Mouse (Mus musculus): ENCODE results near the gene Pank3. TPM values are rescaled to one million over a fixed set of nuclear protein-coding genes. Genes with fewer than 3 reads are reported as not detected.

The Pank3 gene
- 10 to 100 TPM; 15.1 to 16.0 TPM for total RNA-seq (2021)
- long read RNA-seq, experiment 1, full-length matches to known transcripts: 3 of 5 reads
- long read RNA-seq, experiment 1, partial matches to known transcripts: 0 of 5 reads
- long read RNA-seq, experiment 1, other reads (novel, unspliced or antisense): 2 of 5 reads
- long read RNA-seq, experiment 2, full-length matches to known transcripts: 4 of 6 reads
- long read RNA-seq, experiment 2, partial matches to known transcripts: 0 of 6 reads
- long read RNA-seq, experiment 2, other reads (novel, unspliced or antisense): 2 of 6 reads

GRCm38 (mm10) chr11:35769188-35769745, at the start of gene Pank3:
TSS of gene Pank3 (plus strand) at chr11:35769484.
- DNase-seq (ENCODE audit: low spot score): peak; percentile 99

- no peak for DNase-seq (ENCODE audit: low spot score)
Measured at GRCm38 (mm10) chr11:35723876-35724275, 45.4 kb upstream of the Pank3 start.

- no peak for DNase-seq (ENCODE audit: low spot score)
Measured at GRCm38 (mm10) chr11:35726341-35726846, 42.9 kb upstream of the Pank3 start.

GRCm38 (mm10) chr11:35728200-35728599, 41.1 kb upstream of the Pank3 start:
- DNase-seq (ENCODE audit: low spot score): no peak

GRCm38 (mm10) chr11:35729186-35729585, 40.1 kb upstream of the Pank3 start:
- no peak for DNase-seq (ENCODE audit: low spot score)

- no peak for DNase-seq (ENCODE audit: low spot score)
Measured at GRCm38 (mm10) chr11:35732366-35732765, 36.9 kb upstream of the Pank3 start.

DNA sequence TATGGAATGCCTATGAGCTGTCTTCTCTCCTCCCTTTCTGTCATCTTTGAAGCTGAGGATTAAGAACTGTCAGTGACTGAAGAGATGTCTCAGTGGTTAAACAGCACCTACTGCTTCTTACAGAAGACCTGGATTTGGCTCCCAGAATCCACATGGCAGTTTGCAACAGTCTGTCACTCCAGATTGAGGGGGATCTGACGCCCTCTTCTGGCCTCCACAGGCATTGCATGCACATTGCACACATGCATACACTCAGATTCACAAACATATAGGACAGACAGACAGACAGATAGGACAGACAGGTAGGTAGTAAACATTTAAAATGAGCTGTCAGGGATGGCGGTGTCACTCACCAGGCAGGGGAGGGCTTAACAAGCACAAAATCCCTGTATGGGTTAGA, 32.5 kb upstream of the Pank3 start:
- DNase-seq (ENCODE audit: low spot score): no peak

GRCm38 (mm10) chr11:35737262-35737661, 32.0 kb upstream of the Pank3 start:
- no peak for DNase-seq (ENCODE audit: low spot score)

DNA sequence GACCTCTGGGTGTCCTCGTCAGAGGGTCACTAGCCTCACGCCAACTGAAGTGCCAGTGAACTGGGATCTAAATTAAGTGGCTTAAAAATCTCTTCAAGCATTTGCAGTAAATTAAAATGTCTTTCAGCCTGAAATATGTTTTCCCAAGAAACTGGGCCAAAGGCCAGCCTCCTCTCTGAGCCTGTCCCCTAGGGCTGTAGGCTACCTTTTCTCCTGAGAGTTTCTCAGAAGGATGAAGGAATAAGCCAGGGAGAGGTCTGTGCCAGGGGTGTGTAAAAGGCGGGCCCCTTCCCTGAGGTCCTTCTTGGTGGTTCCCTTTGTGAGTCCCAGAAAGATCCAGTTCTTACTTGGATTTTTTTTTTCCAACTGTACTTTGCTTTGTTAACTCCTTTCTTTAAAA, 31.2 kb upstream of the Pank3 start:
- no peak for DNase-seq (ENCODE audit: low spot score)

GRCm38 (mm10) chr11:35743586-35743985, 25.7 kb upstream of the Pank3 start:
- no peak for DNase-seq (ENCODE audit: low spot score)

- DNase-seq (ENCODE audit: low spot score): no peak
Measured at GRCm38 (mm10) chr11:35744571-35744970, 24.7 kb upstream of the Pank3 start.

DNA sequence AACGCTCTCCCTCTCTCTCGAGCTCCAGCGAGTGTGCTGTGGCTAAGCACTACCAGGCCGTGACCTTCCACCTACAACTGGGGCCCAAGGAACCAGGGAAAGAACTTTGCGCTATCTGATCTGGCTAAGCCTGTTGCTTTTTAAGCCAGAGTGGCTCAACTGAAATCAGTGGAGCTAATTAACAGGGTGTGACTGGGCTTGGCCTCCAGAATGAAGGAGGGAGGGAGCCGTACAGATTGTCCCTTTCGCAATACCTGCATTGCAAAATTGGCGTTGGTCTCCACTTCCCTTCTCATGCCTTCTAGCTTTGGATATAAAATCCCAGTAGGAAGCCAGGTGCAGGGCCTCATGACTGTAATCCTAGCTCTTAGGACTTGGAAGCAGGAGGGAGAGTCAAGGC, 18.7 kb upstream of the Pank3 start:
- peak; percentile 93 for DNase-seq (ENCODE audit: low spot score)

DNA sequence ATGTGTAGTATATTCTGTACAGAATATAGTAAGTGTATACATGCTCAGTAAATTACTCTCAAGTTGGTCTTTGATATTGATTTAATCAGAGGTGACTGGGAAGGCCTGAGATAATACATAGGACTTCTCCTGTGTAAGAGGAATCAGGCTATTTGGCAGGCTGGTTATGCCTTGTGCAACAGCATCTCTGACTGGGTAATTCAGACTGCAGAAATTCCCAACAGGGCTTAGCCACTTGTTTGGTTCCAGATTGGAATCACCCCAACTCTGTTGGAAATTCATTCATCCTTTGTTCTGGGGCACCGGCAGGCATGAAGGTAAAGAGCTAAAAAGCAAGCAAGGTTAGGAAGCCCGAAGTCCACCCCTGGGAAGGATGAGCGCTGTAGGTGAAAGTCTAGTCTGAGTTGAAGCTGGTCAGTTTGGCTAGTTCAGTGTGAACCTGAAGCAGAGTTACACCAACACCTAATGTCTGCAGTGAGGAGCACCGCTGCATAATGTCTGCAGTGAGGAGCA, 14.3 kb upstream of the Pank3 start:
- DNase-seq (ENCODE audit: low spot score): no peak

- no peak for DNase-seq (ENCODE audit: low spot score)
Measured at GRCm38 (mm10) chr11:35755546-35755945, 13.7 kb upstream of the Pank3 start.

DNA sequence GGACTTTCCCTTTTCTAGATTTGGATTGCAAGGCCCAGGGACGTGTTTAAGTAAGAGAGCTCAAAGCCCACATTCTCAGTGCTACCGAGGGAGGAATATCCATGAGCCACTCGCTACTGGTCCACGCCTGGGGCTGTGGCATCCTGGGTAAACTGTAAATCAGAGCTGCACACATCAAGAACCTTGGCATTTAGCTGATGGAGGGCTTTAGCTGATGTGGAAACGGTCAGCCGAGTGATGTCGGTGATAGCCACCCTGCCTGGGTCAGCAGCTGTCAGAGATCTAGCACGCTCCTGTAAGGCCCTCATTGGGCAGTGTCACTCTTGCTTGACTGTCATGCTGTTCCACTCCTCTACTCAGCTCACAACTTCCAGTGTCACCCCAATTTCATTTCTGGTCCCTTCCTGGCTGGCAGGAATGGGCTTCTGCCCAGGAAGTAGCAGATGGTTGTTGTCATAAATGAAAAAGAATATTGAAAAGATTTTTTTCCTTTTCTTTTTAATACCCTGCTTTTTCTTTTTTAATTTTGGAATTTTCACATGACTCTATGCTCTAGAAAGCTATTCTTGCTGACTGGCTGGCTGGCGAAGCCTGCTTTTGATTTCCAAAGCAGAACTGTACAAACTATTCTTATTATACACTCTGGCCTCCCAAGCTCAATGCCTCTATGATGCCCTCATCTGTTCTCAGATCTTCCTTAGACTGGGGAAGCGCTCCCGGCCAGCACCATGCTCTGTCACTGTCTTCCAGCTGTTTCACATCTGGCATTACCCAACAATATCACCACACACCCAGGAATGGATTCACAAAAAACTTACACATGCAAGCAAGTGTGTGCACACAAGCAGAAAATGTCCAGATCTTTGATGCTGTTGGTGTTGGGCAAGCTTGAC, 12.6 kb upstream of the Pank3 start:
- no peak for DNase-seq (ENCODE audit: low spot score)

DNA sequence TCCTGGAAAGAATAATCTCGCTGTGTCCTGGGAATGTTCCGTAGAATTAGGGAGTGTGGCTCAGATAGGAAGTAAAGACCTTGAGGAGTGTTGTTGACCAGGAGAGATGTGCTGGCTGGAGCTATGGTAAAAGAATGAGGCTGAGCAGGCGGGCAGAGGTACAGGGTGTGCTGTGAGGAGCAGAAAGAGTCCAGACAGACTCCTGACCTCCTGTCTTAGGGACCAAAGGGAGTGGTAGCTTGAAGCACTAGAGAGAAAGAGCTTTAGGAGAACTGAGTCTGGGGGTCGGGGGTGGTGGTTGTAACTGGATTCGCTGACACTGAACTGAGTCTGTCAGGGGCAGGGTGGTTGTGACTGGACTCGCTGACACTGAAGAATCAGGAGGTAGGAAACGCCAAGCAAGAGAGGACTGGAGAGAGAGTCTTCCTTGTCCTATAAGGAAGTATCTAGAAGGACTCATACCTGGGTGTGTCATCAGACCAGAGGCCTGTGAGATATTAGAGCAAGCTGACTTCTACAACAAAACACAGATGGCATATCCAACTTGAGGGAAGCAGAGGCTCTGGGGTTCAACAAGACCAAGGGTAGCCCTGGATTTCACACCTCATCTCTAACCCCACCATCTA, 9.2 kb upstream of the Pank3 start:
- DNase-seq (ENCODE audit: low spot score): no peak

DNA sequence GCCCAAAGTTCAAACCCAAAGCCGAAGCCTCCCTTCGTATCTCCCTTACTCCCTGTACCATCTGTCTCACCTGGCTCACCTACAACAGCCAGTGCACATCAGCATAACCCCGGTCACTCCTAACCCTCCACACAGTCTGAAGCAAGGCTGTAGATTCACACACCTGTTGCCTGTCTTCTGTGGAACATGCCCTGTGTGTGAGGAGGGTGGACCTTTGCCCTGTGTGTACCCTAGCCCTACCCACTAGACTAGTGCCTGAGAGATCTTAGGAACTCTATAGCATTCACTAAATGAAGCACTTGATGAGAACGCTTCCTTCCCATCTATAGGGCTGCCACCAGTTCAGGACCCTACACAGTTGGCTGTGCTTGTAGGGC, 8.7 kb upstream of the Pank3 start:
- DNase-seq (ENCODE audit: low spot score): no peak

GRCm38 (mm10) chr11:35766845-35767244, 2.4 kb upstream of the Pank3 start:
- DNase-seq (ENCODE audit: low spot score): no peak

GRCm38 (mm10) chr11:35769746-35770437, 608 bp downstream of the Pank3 start:
- DNase-seq (ENCODE audit: low spot score): peak; percentile 76

DNA sequence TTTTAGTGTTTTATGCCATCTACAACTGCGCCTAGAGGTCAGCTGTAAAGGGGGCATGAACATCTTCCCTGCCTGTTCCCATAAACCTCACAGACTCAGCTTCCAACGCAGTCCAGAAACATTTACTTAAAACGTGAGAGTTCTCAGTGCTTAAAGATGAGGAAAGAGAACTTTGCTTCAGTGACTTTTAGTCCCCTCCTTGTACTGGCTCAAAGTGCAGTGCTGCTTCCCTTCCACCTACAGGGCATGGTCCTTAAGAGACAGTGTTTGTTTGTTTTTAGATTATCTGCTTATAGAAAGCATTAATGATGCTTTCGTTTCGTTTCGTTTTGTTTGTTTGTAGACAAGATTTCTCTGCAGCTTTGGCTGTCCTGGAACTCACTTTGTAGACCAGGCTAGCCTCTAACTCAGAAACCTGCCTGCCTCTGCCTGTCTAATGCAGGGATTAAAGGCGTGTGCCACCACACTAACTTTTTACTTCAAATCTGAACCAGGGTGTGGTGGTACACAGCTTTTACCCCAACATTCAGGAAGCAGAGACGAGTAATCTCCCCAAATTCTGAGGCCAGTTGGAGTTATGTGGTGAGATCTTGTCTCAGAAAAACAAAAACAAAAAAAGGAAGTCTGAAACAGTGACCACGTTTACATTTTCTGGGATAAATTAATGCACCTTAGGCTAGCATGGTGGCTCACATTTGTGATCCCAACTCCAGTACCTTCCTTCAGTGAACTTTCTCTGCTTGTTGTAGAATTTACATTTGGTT, 1.6 kb downstream of the Pank3 start:
- DNase-seq (ENCODE audit: low spot score): no peak
